Comparison of ENCODE assay signal across 11 mouse cellular contexts in the genomic region with DNA sequence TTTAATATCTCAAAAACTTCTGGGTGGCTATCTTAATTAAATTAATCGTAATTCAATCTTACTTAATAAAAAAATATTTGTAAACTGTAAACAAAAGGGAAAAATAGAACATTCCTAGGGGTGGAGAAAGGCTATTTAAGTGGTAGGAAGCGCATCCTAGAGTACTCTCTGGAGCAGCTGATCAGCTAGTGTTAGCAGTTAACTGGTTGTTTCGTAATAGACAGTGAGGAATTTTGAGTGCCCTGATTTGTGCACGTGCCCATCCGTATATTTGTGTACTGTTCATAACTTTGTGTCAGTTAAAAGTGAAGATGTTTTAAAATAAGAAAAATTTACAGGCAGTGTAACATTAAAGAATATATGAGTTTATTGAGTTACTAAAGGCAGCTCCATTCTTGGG.
DNase-seq lines count a peak whose midpoint lies in the region; ATAC-seq and TF ChIP-seq lines count a peak whose summit lies in the region.
"Had no signal": no experiment of that assay in that cellular context is flagged by ENCODE, and none has a peak within 500 bp of the region (broad histone marks: within the 10 kb centered on the region; RNA-seq: fewer than 3 reads in every experiment).

No protein-coding gene starts in this region.

- DNase-seq in liver, embryonic 11.5 days (ENCODE audit: low spot score): no peak
- no peak for DNase-seq in intestine, embryonic 14.5 days (ENCODE audit: low spot score)
- no peak for DNase-seq in midbrain, postnatal 0 days (ENCODE audit: low spot score)
- DNase-seq in embryo, embryonic 11 days: no peak
- no peak for DNase-seq in spleen, adult 12 weeks (ENCODE audit: low spot score)
- DNase-seq in ovary, postnatal 14 days (ENCODE audit: low spot score): no peak
- DNase-seq: cerebellum, adult 9-11 months; kidney, postnatal 10 days; liver had no signal

- TF ChIP-seq CTCF in midbrain, postnatal 0 days (IDR thresholded peaks at IDR 0.05): no peak

- WGBS in liver, embryonic 11.5 days: 68% methylated on average over 5 of the region's 5 CpGs
- WGBS in liver, embryonic 12.5 days (ENCODE audit: insufficient replicate concordance): 55% methylated on average over 5 of the region's 5 CpGs
- 61% methylated on average over 5 of the region's 5 CpGs for WGBS in forebrain, embryonic 13.5 days
- 61% methylated on average over 5 of the region's 5 CpGs for WGBS in intestine, embryonic 14.5 days
- WGBS in midbrain, postnatal 0 days: 59% methylated on average over 5 of the region's 5 CpGs

- H3K4me2 ChIP-seq in liver, embryonic 11.5 days: peak overlapping the region; percentile 49
- H3K4me2 ChIP-seq in liver, embryonic 12.5 days: no peak overlapping the region
- peak overlapping the region; percentile 71 for H3K4me2 ChIP-seq in forebrain, embryonic 13.5 days
- peak overlapping the region; percentile 66 for H3K4me2 ChIP-seq in intestine, embryonic 14.5 days (ENCODE audit: low read length)
- H3K4me2 ChIP-seq in midbrain, postnatal 0 days (ENCODE audit: low read depth, low read length, poor library complexity, severe bottlenecking): peak overlapping the region; percentile 88

- ATAC-seq in liver, embryonic 11.5 days (replicated peaks; ENCODE audit: low FRiP score): no peak
- no peak for ATAC-seq in liver, embryonic 12.5 days
- peak; percentile 34; the same call in 1 of the 2 replicates for ATAC-seq in forebrain, embryonic 13.5 days
- 0 out of 2 replicates have a peak, but pooled peaks have one; percentile 8 for ATAC-seq in intestine, embryonic 14.5 days (replicated peaks; ENCODE audit: low FRiP score, low TSS enrichment, low read depth)
- ATAC-seq in midbrain, postnatal 0 days (ENCODE audit: low FRiP score): no peak

- no peak overlapping the region for H3K4me3 ChIP-seq in liver, embryonic 11.5 days (ENCODE audit: low read depth, low read length)
- no peak overlapping the region for H3K4me3 ChIP-seq in liver, embryonic 12.5 days
- H3K4me3 ChIP-seq in forebrain, embryonic 13.5 days: peak overlapping the region; percentile 42
- H3K4me3 ChIP-seq in intestine, embryonic 14.5 days (ENCODE audit: low read depth, low read length): peak overlapping the region; percentile 37
- peak overlapping the region; percentile 44 for H3K4me3 ChIP-seq in midbrain, postnatal 0 days (ENCODE audit: low read depth, low read length)

- H3K9me3 ChIP-seq in liver, embryonic 11.5 days (ENCODE audit: control insufficient read depth, low read length): no peaks in the 10 kb centered on the region
- H3K9me3 ChIP-seq in liver, embryonic 12.5 days (replicated peaks): no peaks in the 10 kb centered on the region
- no peaks in the 10 kb centered on the region for H3K9me3 ChIP-seq in forebrain, embryonic 13.5 days (replicated peaks)
- no peaks in the 10 kb centered on the region for H3K9me3 ChIP-seq in intestine, embryonic 14.5 days (ENCODE audit: control insufficient read depth, low read length)
- no peaks in the 10 kb centered on the region for H3K9me3 ChIP-seq in midbrain, postnatal 0 days (ENCODE audit: low read length)

- H3K4me1 ChIP-seq in liver, embryonic 11.5 days (replicated peaks; ENCODE audit: control insufficient read depth, insufficient read depth, low read length): no peaks in the 10 kb centered on the region
- no peaks in the 10 kb centered on the region for H3K4me1 ChIP-seq in liver, embryonic 12.5 days
- H3K4me1 ChIP-seq in forebrain, embryonic 13.5 days: peaks cover 10% of the 10 kb centered on the region; the same call in 1 of the 2 replicates
- H3K4me1 ChIP-seq in intestine, embryonic 14.5 days (replicated peaks; ENCODE audit: control insufficient read depth, insufficient read depth, low read length): no peaks in the 10 kb centered on the region
- no peaks in the 10 kb centered on the region for H3K4me1 ChIP-seq in midbrain, postnatal 0 days (ENCODE audit: insufficient read depth, low read length)

- H3K36me3 ChIP-seq in liver, embryonic 11.5 days (ENCODE audit: control insufficient read depth, insufficient read depth, low read length): no peaks in the 10 kb centered on the region
- H3K36me3 ChIP-seq in liver, embryonic 12.5 days: no peaks in the 10 kb centered on the region
- H3K36me3 ChIP-seq in forebrain, embryonic 13.5 days (ENCODE audit: poor library complexity, severe bottlenecking): no peaks in the 10 kb centered on the region
- H3K36me3 ChIP-seq in intestine, embryonic 14.5 days (ENCODE audit: control insufficient read depth, insufficient read depth, low read length): no peaks in the 10 kb centered on the region
- H3K36me3 ChIP-seq in midbrain, postnatal 0 days (ENCODE audit: insufficient read depth, low read length): no peaks in the 10 kb centered on the region

- H3K27ac ChIP-seq in liver, embryonic 11.5 days (ENCODE audit: low read depth, low read length): no peak overlapping the region
- H3K27ac ChIP-seq in liver, embryonic 12.5 days: no peak overlapping the region
- no peak overlapping the region for H3K27ac ChIP-seq in forebrain, embryonic 13.5 days
- no peak overlapping the region for H3K27ac ChIP-seq in intestine, embryonic 14.5 days (ENCODE audit: low read depth)
- H3K27ac ChIP-seq in midbrain, postnatal 0 days (ENCODE audit: low read depth, low read length): no peak overlapping the region

- H3K9ac ChIP-seq in liver, embryonic 11.5 days (ENCODE audit: low read depth, low read length): no peak overlapping the region
- H3K9ac ChIP-seq in liver, embryonic 12.5 days: no peak overlapping the region
- H3K9ac ChIP-seq in forebrain, embryonic 13.5 days: peak overlapping the region; percentile 43; the same call in 1 of the 2 replicates
- no peak overlapping the region for H3K9ac ChIP-seq in intestine, embryonic 14.5 days (ENCODE audit: low read length)
- no peak overlapping the region for H3K9ac ChIP-seq in midbrain, postnatal 0 days (replicated peaks; ENCODE audit: low read length, poor library complexity, severe bottlenecking)

- H3K27me3 ChIP-seq in liver, embryonic 11.5 days (replicated peaks; ENCODE audit: control insufficient read depth, insufficient read depth, low read length): no peaks in the 10 kb centered on the region
- peaks cover 10% of the 10 kb centered on the region; the same call in 1 of the 2 replicates for H3K27me3 ChIP-seq in liver, embryonic 12.5 days (replicated peaks)
- no peaks in the 10 kb centered on the region for H3K27me3 ChIP-seq in forebrain, embryonic 13.5 days
- 0 out of 2 replicates have a peak, but pooled peaks cover 5% of the 10 kb centered on the region for H3K27me3 ChIP-seq in intestine, embryonic 14.5 days (replicated peaks; ENCODE audit: control insufficient read depth, insufficient read depth, low read length)
- 0 out of 2 replicates have a peak, but pooled peaks cover 6% of the 10 kb centered on the region for H3K27me3 ChIP-seq in midbrain, postnatal 0 days (ENCODE audit: insufficient read depth, low read length)

Comparison
In these comparisons a context has a peak if more than half of its experiments do, and no peak if none do; other contexts are left out.
1. ATAC-seq: peak in forebrain, embryonic 13.5 days (single experiment) and intestine, embryonic 14.5 days (single experiment); none in liver, embryonic 11.5 days (single experiment), liver, embryonic 12.5 days (single experiment) and midbrain, postnatal 0 days (single experiment).
2. H3K4me3 ChIP-seq: peak in forebrain, embryonic 13.5 days (single experiment), intestine, embryonic 14.5 days (single experiment) and midbrain, postnatal 0 days (single experiment); none in liver, embryonic 11.5 days (single experiment) and liver, embryonic 12.5 days (single experiment).